Mouse (Mus musculus): Measurements from ENCODE around the gene St6galnac1. TPM values are rescaled to one million over a fixed set of nuclear protein-coding genes. Genes with fewer than 3 reads are reported as not detected.

The St6galnac1 gene
- not detected for total RNA-seq (2023)

DNA sequence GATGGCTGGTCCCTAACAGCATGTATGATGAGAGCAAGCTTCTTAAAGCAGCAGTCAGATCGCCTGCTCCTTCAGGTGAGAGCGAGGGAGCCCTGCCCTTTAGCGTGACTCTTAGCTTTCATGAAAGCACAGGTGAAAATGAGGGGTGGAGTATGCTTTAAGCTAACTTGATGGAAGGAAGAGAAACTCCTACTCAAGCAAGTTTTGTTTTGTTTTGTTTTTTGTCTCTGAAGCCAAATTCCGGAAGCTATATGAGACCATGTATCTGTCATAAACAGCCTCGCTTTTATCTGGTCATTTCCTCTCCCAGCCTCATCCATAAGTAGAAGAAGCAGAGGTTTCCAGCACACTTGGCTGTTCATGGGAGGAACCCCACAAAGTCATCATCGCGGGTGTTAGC is at the start of gene St6galnac1:
Gene St6galnac1 (minus strand): TSS at position 101 of the 400 bp plus-strand sequence.

Other genes with a start within 250 kb of the St6galnac1 start
- gene Sphk1, start 244.6 kb downstream of the St6galnac1 start, total RNA-seq (2023), result 0.32 TPM
- 26.8 TPM for gene Ube2o, start 194.1 kb downstream of the St6galnac1 start, total RNA-seq (2023)
- gene Aanat, start 189.1 kb downstream of the St6galnac1 start, total RNA-seq (2023), result not detected
- 18.9 TPM for gene Rhbdf2, start 148.5 kb downstream of the St6galnac1 start, total RNA-seq (2023)
- not detected for gene Prcd, start 122.0 kb downstream of the St6galnac1 start, total RNA-seq (2023)
- gene Cygb, start 121.2 kb downstream of the St6galnac1 start, total RNA-seq (2023), result not detected
- gene Mxra7, start 52.5 kb upstream of the St6galnac1 start, total RNA-seq (2023), result not detected
- 51.0 TPM for gene Mettl23, start 67.8 kb upstream of the St6galnac1 start, total RNA-seq (2023)
- gene Jmjd6, start 67.9 kb upstream of the St6galnac1 start, total RNA-seq (2023), result 54.8 TPM
- 10.8 TPM for gene Mfsd11, start 76.9 kb upstream of the St6galnac1 start, total RNA-seq (2023)
- gene Srsf2, start 77.6 kb upstream of the St6galnac1 start, total RNA-seq (2023), result 401 TPM
- gene Mgat5b, start 143.4 kb upstream of the St6galnac1 start, total RNA-seq (2023), result not detected